Mouse (Mus musculus) hindbrain, postnatal 0 days (tissue): ENCODE measurements around the gene Manbal. TPM values are rescaled to one million over a fixed set of nuclear protein-coding genes. Genes with fewer than 3 reads are reported as not detected.
A peak's percentile ranks its signal among the peaks of the same experiment; 100 is the strongest.

ENCODE experiments used
- ATAC-seq: fragments of 200-750 bp; cut with Nextera tagmentation; 2 replicates; pipeline ENCODE4 v1.8.0; 2017; ENCODE audit warnings: mild to moderate bottlenecking, moderate TSS enrichment, moderate library complexity
- DNase-seq: peaks from one replicate; pipeline ENCODE4 v3.0.0-alpha.2; 2015; ENCODE audit warnings: low spot score
- H3K27ac ChIP-seq: fragments of 300-500 bp; sonication (generic); 2 replicates; pipeline ENCODE4 v1.5.1; 2014; ENCODE audit warnings: mild to moderate bottlenecking
- H3K27me3 ChIP-seq: fragments of 300-500 bp; sonication (generic); 2 replicates; pipeline ENCODE4 v1.6.1; 2014; ENCODE audit warnings: low read length, mixed read lengths; ENCODE audit not compliant: insufficient read depth
- H3K36me3 ChIP-seq: fragments of 300-500 bp; sonication (generic); 2 replicates; pipeline ENCODE4 v1.6.1; 2014; ENCODE audit warnings: low read length, mixed read lengths; ENCODE audit not compliant: insufficient read depth
- H3K4me1 ChIP-seq: fragments of 300-500 bp; sonication (generic); 2 replicates; pipeline ENCODE4 v1.6.1; 2014; ENCODE audit warnings: antibody characterized with exemption, low read length, mixed read lengths; ENCODE audit not compliant: insufficient read depth
- H3K4me2 ChIP-seq: fragments of 300-500 bp; sonication (generic); 2 replicates; pipeline ENCODE4 v1.6.1; 2014; ENCODE audit warnings: low read depth, mild to moderate bottlenecking, low read length, moderate library complexity, mixed read lengths
- H3K4me3 ChIP-seq: fragments of 300-500 bp; sonication (generic); 2 replicates; pipeline ENCODE4 v1.5.1; 2014; ENCODE audit warnings: low read length
- H3K9ac ChIP-seq: fragments of 300-500 bp; sonication (generic); replicated peaks from 2 replicates; pipeline ENCODE4 v1.6.1; 2014; ENCODE audit warnings: mild to moderate bottlenecking, low read length, moderate library complexity, mixed read lengths
- H3K9me3 ChIP-seq: fragments of 300-500 bp; sonication (generic); 2 replicates; pipeline ENCODE4 v1.6.1; 2016; ENCODE audit warnings: low read length, mixed read lengths
- CTCF ChIP-seq: IDR thresholded peaks from 2 replicates; pipeline ENCODE4 v1.5.1; 2016; ENCODE audit warnings: antibody characterized with exemption, control low read depth, low read depth
- WGBS: fragments of 180-500 bp; shearing (Covaris S2); extraction: QIAGEN DNeasy Blood & Tissue Kit; methylation state at CpG from one replicate; pipeline ENCODE4 v1.1.7; 2014; 5-methylcytosine and 5-hydroxymethylcytosine counted together
- polyA plus RNA-seq: library from polyadenylated mRNA; unstranded; fragments of >200 nt; fragmentation: Nextera tagmentation; extraction: Ambion mirVana; gene quantifications from 2 replicates; pipeline ENCODE4 v1.2.1, GENCODE M21; 2015
- total RNA-seq: library from RNA; depleted of rRNA; stranded (reverse); fragments of >200 nt; gene quantifications from 2 replicates; pipeline ENCODE4 v1.2.3, GENCODE M21; 2014

Gene Manbal
- total and polyA plus RNA-seq, 2 experiments from 2014 or later = 74.4 to 135 TPM

GRCm38 (mm10) chr2:157393549-157393948 lies 26.2 kb downstream of the Manbal start:
- Histone ChIP-seq H3K27ac (no peak overlapping the region), H3K4me2 (no peak overlapping the region), H3K4me3 (no peak overlapping the region), H3K27me3 (no peaks in the 10 kb centered on the region), H3K36me3 (no peaks in the 10 kb centered on the region; the same call in 1 of the 2 replicates), H3K9ac (no peak overlapping the region), H3K9me3 (no peaks in the 10 kb centered on the region), H3K4me1 (no peaks in the 10 kb centered on the region)
- DNase-seq (no peak), ATAC-seq (no peak)
- 96% methylated on average over 4 of the region's 4 CpGs for WGBS
- TF ChIP-seq CTCF = no peak

GRCm38 (mm10) chr2:157394868-157395267 lies 27.5 kb downstream of the Manbal start:
- H3K4me1 ChIP-seq = no peaks in the 10 kb centered on the region
- no peaks in the 10 kb centered on the region for H3K9me3 ChIP-seq
- no peaks in the 10 kb centered on the region for H3K27me3 ChIP-seq
- no peak overlapping the region for H3K9ac ChIP-seq
- H3K36me3 ChIP-seq = no peaks in the 10 kb centered on the region; the same call in 1 of the 2 replicates
- 76% methylated on average over 6 of the region's 6 CpGs for WGBS
- TF ChIP-seq CTCF = no peak
- DNase-seq = no peak
- H3K4me3 ChIP-seq = no peak overlapping the region
- no peak for ATAC-seq
- no peak overlapping the region for H3K4me2 ChIP-seq
- peak overlapping the region; percentile 51; the same call in 1 of the 2 replicates for H3K27ac ChIP-seq

- DNase-seq (no peak), ATAC-seq (no peak)
- H3K4me3 ChIP-seq = no peak overlapping the region
- no peak for TF ChIP-seq CTCF
- H3K4me1 ChIP-seq = no peaks in the 10 kb centered on the region
- peak overlapping the region; percentile 51; the same call in 1 of the 2 replicates for H3K27ac ChIP-seq
- no peaks in the 10 kb centered on the region for H3K27me3 ChIP-seq
- H3K36me3 ChIP-seq = no peaks in the 10 kb centered on the region; the same call in 1 of the 2 replicates
- no peak overlapping the region for H3K4me2 ChIP-seq
- 48% methylated on average over 5 of the region's 5 CpGs for WGBS
- no peak overlapping the region for H3K9ac ChIP-seq
- H3K9me3 ChIP-seq = no peaks in the 10 kb centered on the region
Observed at GRCm38 (mm10) chr2:157395371-157395770, 28.0 kb downstream of the Manbal start.

- H3K27me3 ChIP-seq = no peaks in the 10 kb centered on the region
- H3K27ac ChIP-seq = peak overlapping the region; percentile 51; the same call in 1 of the 2 replicates
- TF ChIP-seq CTCF = no peak
- no peaks in the 10 kb centered on the region for H3K4me1 ChIP-seq
- no peak overlapping the region for H3K4me3 ChIP-seq
- no peaks in the 10 kb centered on the region for H3K9me3 ChIP-seq
- H3K36me3 ChIP-seq = no peaks in the 10 kb centered on the region; the same call in 1 of the 2 replicates
- WGBS = 52% methylated on average over 13 of the region's 13 CpGs
- no peak overlapping the region for H3K9ac ChIP-seq
- no peak overlapping the region for H3K4me2 ChIP-seq
- ATAC-seq = no peak
- no peak for DNase-seq
Observed at GRCm38 (mm10) chr2:157395960-157396359, 28.6 kb downstream of the Manbal start.

GRCm38 (mm10) chr2:157397376-157397775 lies 30.0 kb downstream of the Manbal start:
- H3K9me3 ChIP-seq = no peaks in the 10 kb centered on the region
- no peak overlapping the region for H3K4me3 ChIP-seq
- H3K4me1 ChIP-seq = no peaks in the 10 kb centered on the region
- no peak overlapping the region for H3K27ac ChIP-seq
- no peak overlapping the region for H3K9ac ChIP-seq
- DNase-seq (no peak), ATAC-seq (no peak)
- H3K4me2 ChIP-seq = no peak overlapping the region
- no peak for TF ChIP-seq CTCF
- H3K36me3 ChIP-seq = no peaks in the 10 kb centered on the region; the same call in 1 of the 2 replicates
- 81% methylated on average over 4 of the region's 4 CpGs for WGBS
- no peaks in the 10 kb centered on the region for H3K27me3 ChIP-seq

GRCm38 (mm10) chr2:157398539-157398938 lies 31.1 kb downstream of the Manbal start:
- TF ChIP-seq CTCF = peak; percentile 41
- H3K9me3 ChIP-seq = no peaks in the 10 kb centered on the region
- no peaks in the 10 kb centered on the region for H3K4me1 ChIP-seq
- DNase-seq = no peak
- no peak overlapping the region for H3K27ac ChIP-seq
- no peak overlapping the region for H3K4me2 ChIP-seq
- ATAC-seq = no peak
- H3K4me3 ChIP-seq = no peak overlapping the region
- WGBS = 100% methylated on average over 4 of the region's 4 CpGs
- H3K9ac ChIP-seq = no peak overlapping the region
- no peaks in the 10 kb centered on the region; the same call in 1 of the 2 replicates for H3K36me3 ChIP-seq
- H3K27me3 ChIP-seq = no peaks in the 10 kb centered on the region

GRCm38 (mm10) chr2:157399797-157400196 lies 32.4 kb downstream of the Manbal start:
- no peak for TF ChIP-seq CTCF
- WGBS = 79% methylated on average over 10 of the region's 10 CpGs
- DNase-seq = no peak

More at GRCm38 (mm10) chr2:157399797-157400196, 32.4 kb downstream of the Manbal start:
- ATAC-seq = no peak
- Histone ChIP-seq H3K9ac (no peak overlapping the region), H3K4me3 (no peak overlapping the region), H3K27ac (no peak overlapping the region), H3K36me3 (no peaks in the 10 kb centered on the region; the same call in 1 of the 2 replicates), H3K9me3 (no peaks in the 10 kb centered on the region), H3K4me1 (no peaks in the 10 kb centered on the region), H3K4me2 (no peak overlapping the region), H3K27me3 (no peaks in the 10 kb centered on the region)
